Mouse (Mus musculus) kidney, embryonic 15.5 days (tissue): ENCODE measurements at regions not wholly inside any gene's neighbourhood (a gene's known extent, or its start where the extent isn't known, plus 50 kb on each side); places are given as distances from the start of the nearest gene placed in this dataset.

Experiments used
- ATAC-seq: fragments of 200-750 bp; cut with Nextera tagmentation; replicated peaks from 2 replicates; pipeline ENCODE4 v1.8.0; 2017; ENCODE audit warnings: moderate TSS enrichment; ENCODE audit not compliant: low FRiP score
- H3K27ac ChIP-seq: fragments of 300-500 bp; sonication (generic); 2 replicates; pipeline ENCODE4 v1.5.1; 2015; ENCODE audit warnings: mild to moderate bottlenecking, inconsistent platforms
- H3K27me3 ChIP-seq: fragments of 300-500 bp; sonication (generic); 2 replicates; pipeline ENCODE4 v1.6.1; 2015; ENCODE audit warnings: inconsistent platforms
- H3K36me3 ChIP-seq: fragments of 300-500 bp; sonication (generic); 2 replicates; pipeline ENCODE4 v1.6.1; 2015; ENCODE audit warnings: inconsistent platforms
- H3K4me1 ChIP-seq: fragments of 300-500 bp; sonication (generic); 2 replicates; pipeline ENCODE4 v1.6.1; 2015; ENCODE audit warnings: inconsistent platforms
- H3K4me2 ChIP-seq: fragments of 300-500 bp; sonication (generic); 2 replicates; pipeline ENCODE4 v1.6.1; 2015; ENCODE audit warnings: moderate library complexity, mild to moderate bottlenecking, inconsistent platforms
- H3K4me3 ChIP-seq: fragments of 300-500 bp; sonication (generic); replicated peaks from 2 replicates; pipeline ENCODE4 v1.5.1; 2015; ENCODE audit warnings: mild to moderate bottlenecking, inconsistent platforms
- H3K9ac ChIP-seq: fragments of 300-500 bp; sonication (generic); 2 replicates; pipeline ENCODE4 v1.6.1; 2015; ENCODE audit warnings: mild to moderate bottlenecking, inconsistent platforms
- H3K9me3 ChIP-seq: fragments of 300-500 bp; sonication (generic); replicated peaks from 2 replicates; pipeline ENCODE4 v1.6.1; 2016; ENCODE audit warnings: inconsistent platforms
- WGBS: fragments of 180-500 bp; shearing (Covaris S2); methylation state at CpG from one replicate; pipeline ENCODE4 v1.1.7; 2015; ENCODE audit warnings: mixed read lengths; 5-methylcytosine and 5-hydroxymethylcytosine counted together

GRCm38 (mm10) chr1:194315593-194315992 lies 302.4 kb upstream of the Plxna2 start:
- ATAC-seq, result no peak
- Histone ChIP-seq H3K27me3 (no peaks in the 10 kb centered on the region), H3K4me3 (no peak overlapping the region), H3K9me3 (no peaks in the 10 kb centered on the region), H3K9ac (no peak overlapping the region), H3K4me1 (0 out of 2 replicates have a peak, but pooled peaks cover 3% of the 10 kb centered on the region), H3K36me3 (no peaks in the 10 kb centered on the region), H3K4me2 (no peak overlapping the region), H3K27ac (no peak overlapping the region)
- WGBS, result 85% methylated on average over 2 of the region's 2 CpGs

GRCm38 (mm10) chr1:194310373-194310772 lies 307.6 kb upstream of the Plxna2 start:
- H3K4me2 ChIP-seq, result no peak overlapping the region
- WGBS, result 13% methylated on average over 2 of the region's 2 CpGs
- H3K4me1 ChIP-seq, result 0 out of 2 replicates have a peak, but pooled peaks cover 7% of the 10 kb centered on the region
- no peaks in the 10 kb centered on the region for H3K9me3 ChIP-seq
- no peak overlapping the region for H3K4me3 ChIP-seq
- H3K9ac ChIP-seq, result no peak overlapping the region
- no peak overlapping the region for H3K27ac ChIP-seq
- H3K27me3 ChIP-seq, result no peaks in the 10 kb centered on the region
- no peaks in the 10 kb centered on the region for H3K36me3 ChIP-seq
- ATAC-seq, result peak; percentile 49; the same call in 1 of the 2 replicates

GRCm38 (mm10) chr1:194308648-194309047 lies 309.4 kb upstream of the Plxna2 start:
- H3K36me3 ChIP-seq, result no peaks in the 10 kb centered on the region
- WGBS, result 82% methylated on average over 3 of the region's 3 CpGs
- no peaks in the 10 kb centered on the region for H3K9me3 ChIP-seq
- ATAC-seq, result no peak
- no peak overlapping the region for H3K9ac ChIP-seq
- no peaks in the 10 kb centered on the region for H3K27me3 ChIP-seq
- H3K4me3 ChIP-seq, result no peak overlapping the region
- H3K4me2 ChIP-seq, result no peak overlapping the region
- H3K27ac ChIP-seq, result no peak overlapping the region
- H3K4me1 ChIP-seq, result 0 out of 2 replicates have a peak, but pooled peaks cover 7% of the 10 kb centered on the region

- Histone ChIP-seq H3K9ac (no peak overlapping the region), H3K27ac (no peak overlapping the region), H3K4me2 (no peak overlapping the region), H3K27me3 (no peaks in the 10 kb centered on the region), H3K4me1 (no peaks in the 10 kb centered on the region), H3K9me3 (no peaks in the 10 kb centered on the region), H3K36me3 (no peaks in the 10 kb centered on the region), H3K4me3 (no peak overlapping the region)
- WGBS, result 70% methylated on average over 1 of the region's 1 CpGs
- ATAC-seq, result no peak
Observed at GRCm38 (mm10) chr1:194303951-194304350, 314.1 kb upstream of the Plxna2 start.

GRCm38 (mm10) chr1:194302775-194303174 lies 315.2 kb upstream of the Plxna2 start:
- Histone ChIP-seq H3K9me3 (no peaks in the 10 kb centered on the region), H3K4me3 (no peak overlapping the region), H3K9ac (no peak overlapping the region), H3K4me1 (no peaks in the 10 kb centered on the region), H3K4me2 (no peak overlapping the region), H3K27ac (no peak overlapping the region), H3K27me3 (no peaks in the 10 kb centered on the region), H3K36me3 (no peaks in the 10 kb centered on the region)
- no peak for ATAC-seq
- WGBS, result 62% methylated on average over 1 of the region's 1 CpGs

- Histone ChIP-seq H3K27me3 (no peaks in the 10 kb centered on the region), H3K27ac (no peak overlapping the region), H3K4me3 (no peak overlapping the region), H3K4me1 (no peaks in the 10 kb centered on the region), H3K9ac (no peak overlapping the region), H3K9me3 (no peaks in the 10 kb centered on the region), H3K4me2 (no peak overlapping the region), H3K36me3 (no peaks in the 10 kb centered on the region)
- ATAC-seq, result no peak
- 74% methylated on average over 3 of the region's 3 CpGs for WGBS
Observed at GRCm38 (mm10) chr1:194281941-194282340, 336.1 kb upstream of the Plxna2 start.

GRCm38 (mm10) chr1:194268028-194268427 lies 350.0 kb upstream of the Plxna2 start:
- no peaks in the 10 kb centered on the region for H3K9me3 ChIP-seq
- H3K36me3 ChIP-seq, result no peaks in the 10 kb centered on the region
- H3K27ac ChIP-seq, result no peak overlapping the region
- H3K4me3 ChIP-seq, result no peak overlapping the region
- H3K9ac ChIP-seq, result no peak overlapping the region
- H3K27me3 ChIP-seq, result no peaks in the 10 kb centered on the region
- no peaks in the 10 kb centered on the region for H3K4me1 ChIP-seq
- H3K4me2 ChIP-seq, result no peak overlapping the region
- no peak for ATAC-seq

- no peaks in the 10 kb centered on the region for H3K9me3 ChIP-seq
- H3K4me1 ChIP-seq, result no peaks in the 10 kb centered on the region
- H3K36me3 ChIP-seq, result no peaks in the 10 kb centered on the region
- H3K4me2 ChIP-seq, result no peak overlapping the region
- no peak for ATAC-seq
- H3K9ac ChIP-seq, result no peak overlapping the region
- no peak overlapping the region for H3K27ac ChIP-seq
- WGBS, result 78% methylated on average over 4 of the region's 4 CpGs
- H3K4me3 ChIP-seq, result no peak overlapping the region
- no peaks in the 10 kb centered on the region for H3K27me3 ChIP-seq
Observed at GRCm38 (mm10) chr1:194262374-194262773, 355.6 kb upstream of the Plxna2 start.

- Histone ChIP-seq H3K27me3 (no peaks in the 10 kb centered on the region), H3K4me1 (no peaks in the 10 kb centered on the region), H3K4me3 (no peak overlapping the region), H3K4me2 (no peak overlapping the region), H3K36me3 (no peaks in the 10 kb centered on the region), H3K9me3 (no peaks in the 10 kb centered on the region), H3K27ac (no peak overlapping the region), H3K9ac (no peak overlapping the region)
- no peak for ATAC-seq
- WGBS, result 81% methylated on average over 3 of the region's 3 CpGs
Observed at GRCm38 (mm10) chr1:194259957-194260356, 358.1 kb upstream of the Plxna2 start.

- 27% methylated on average over 1 of the region's 1 CpGs for WGBS
- no peak for ATAC-seq
- no peak overlapping the region for H3K9ac ChIP-seq
- no peaks in the 10 kb centered on the region for H3K36me3 ChIP-seq
- no peaks in the 10 kb centered on the region for H3K27me3 ChIP-seq
- H3K4me1 ChIP-seq, result no peaks in the 10 kb centered on the region
- no peak overlapping the region for H3K27ac ChIP-seq
- H3K4me3 ChIP-seq, result no peak overlapping the region
- no peaks in the 10 kb centered on the region for H3K9me3 ChIP-seq
- no peak overlapping the region for H3K4me2 ChIP-seq
Observed at GRCm38 (mm10) chr1:194244776-194245366, 373.1 kb upstream of the Plxna2 start.

- no peak overlapping the region for H3K27ac ChIP-seq
- no peak overlapping the region for H3K9ac ChIP-seq
- H3K36me3 ChIP-seq, result no peaks in the 10 kb centered on the region
- no peaks in the 10 kb centered on the region for H3K9me3 ChIP-seq
- no peaks in the 10 kb centered on the region for H3K4me1 ChIP-seq
- no peaks in the 10 kb centered on the region for H3K27me3 ChIP-seq
- H3K4me3 ChIP-seq, result no peak overlapping the region
- ATAC-seq, result no peak
- no peak overlapping the region for H3K4me2 ChIP-seq
Observed at GRCm38 (mm10) chr1:194241111-194241510, 376.9 kb upstream of the Plxna2 start.

GRCm38 (mm10) chr1:194231206-194231605 lies 386.8 kb upstream of the Plxna2 start:
- WGBS, result 57% methylated on average over 4 of the region's 4 CpGs
- ATAC-seq, result peak; percentile 66; the same call in 1 of the 2 replicates
- Histone ChIP-seq H3K27me3 (no peaks in the 10 kb centered on the region), H3K4me2 (no peak overlapping the region), H3K27ac (0 out of 2 replicates have a peak overlapping the region, but pooled peaks have one; percentile 41), H3K4me1 (peaks cover 7% of the 10 kb centered on the region), H3K9ac (no peak overlapping the region), H3K36me3 (no peaks in the 10 kb centered on the region), H3K9me3 (no peaks in the 10 kb centered on the region), H3K4me3 (no peak overlapping the region)

- 29% methylated on average over 6 of the region's 6 CpGs for WGBS
Observed at GRCm38 (mm10) chr1:194226550-194227160, 391.4 kb upstream of the Plxna2 start.

More at GRCm38 (mm10) chr1:194226550-194227160, 391.4 kb upstream of the Plxna2 start:
- Histone ChIP-seq H3K27me3 (no peaks in the 10 kb centered on the region), H3K9ac (no peak overlapping the region), H3K4me3 (no peak overlapping the region), H3K9me3 (no peaks in the 10 kb centered on the region), H3K4me2 (no peak overlapping the region), H3K4me1 (peaks cover 21% of the 10 kb centered on the region), H3K27ac (no peak overlapping the region), H3K36me3 (no peaks in the 10 kb centered on the region)
- ATAC-seq, result no peak
